Mouse (Mus musculus): ENCODE measurements around the gene Ubtd2. TPM values are rescaled to one million over a fixed set of nuclear protein-coding genes. Genes with fewer than 3 reads are reported as not detected.

Gene Ubtd2
- polyA plus RNA-seq, 1 experiment from 2014 or later: 23.3 TPM

DNA sequence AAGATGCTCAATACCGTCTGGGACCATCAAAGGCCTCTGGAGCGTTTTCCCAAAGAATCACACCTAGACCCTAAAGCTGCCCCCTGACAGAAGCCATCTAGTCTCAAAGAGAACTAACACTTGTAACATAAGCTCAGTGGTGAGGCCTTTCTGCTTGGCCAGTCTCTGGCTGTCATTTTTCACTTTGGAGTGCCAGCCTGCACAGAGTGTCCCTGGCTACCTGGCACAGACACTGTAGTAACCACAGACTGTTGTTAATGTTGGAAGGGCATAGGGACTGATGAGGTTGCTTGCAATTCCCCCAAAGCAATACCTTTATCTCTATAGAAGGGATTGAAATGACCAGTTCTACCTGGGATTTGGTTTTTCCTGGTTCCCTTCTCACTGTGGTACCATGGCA, 66.1 kb downstream of the Ubtd2 start:
- H3K9me3 ChIP-seq (replicated peaks): no peaks in the 10 kb centered on the region
- WGBS: 76% methylated on average over 2 of the region's 2 CpGs
- no peaks in the 10 kb centered on the region for H3K27me3 ChIP-seq
- H3K9ac ChIP-seq: no peak overlapping the region
- H3K4me2 ChIP-seq: no peak overlapping the region
- H3K36me3 ChIP-seq: peaks cover 11% of the 10 kb centered on the region; the same call in 1 of the 2 replicates
- no peak for ATAC-seq (replicated peaks; ENCODE audit: insufficient number of reproducible peaks, insufficient read depth, low FRiP score, low read depth)
- no peak overlapping the region for H3K4me3 ChIP-seq
- H3K4me1 ChIP-seq (replicated peaks): no peaks in the 10 kb centered on the region
- no peak overlapping the region for H3K27ac ChIP-seq

DNA sequence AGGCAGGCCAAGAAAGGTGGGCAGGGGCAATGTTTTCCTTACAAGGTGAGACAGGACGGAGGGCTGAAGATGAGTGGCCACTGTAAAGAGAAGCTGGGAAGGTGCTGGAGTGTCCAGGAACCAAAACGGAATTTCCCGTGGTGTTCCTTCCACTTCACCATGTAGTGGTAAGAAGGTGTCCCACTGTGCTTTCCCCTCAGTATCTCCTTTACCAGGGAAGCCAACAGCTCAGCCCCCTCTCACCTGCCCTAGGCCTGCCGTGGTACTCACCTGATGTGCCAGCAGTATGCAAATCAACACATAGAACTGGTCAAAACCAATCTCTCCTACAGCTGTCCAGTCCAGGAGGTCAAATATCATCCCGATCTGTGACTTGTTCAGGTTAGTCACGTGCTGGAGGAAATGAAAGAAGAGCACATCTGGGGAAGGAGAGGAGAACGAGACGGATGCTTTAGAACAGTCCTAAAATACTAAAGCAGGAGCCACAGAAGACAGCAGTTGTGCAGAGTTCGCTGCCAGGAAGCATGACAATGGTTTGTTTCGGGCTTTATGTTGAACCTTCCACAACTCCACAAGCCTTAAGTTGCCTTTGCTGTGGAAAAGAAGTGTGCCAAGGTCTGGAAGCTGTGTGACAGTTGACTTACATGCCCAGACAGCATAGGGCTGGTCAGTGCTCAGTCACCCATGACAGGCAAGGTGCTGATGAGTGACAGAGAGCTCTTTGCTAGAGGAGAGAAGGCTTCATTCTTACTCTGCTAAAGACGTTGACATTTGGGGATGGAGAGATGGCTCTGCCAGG, 69.2 kb downstream of the Ubtd2 start:
- Histone ChIP-seq H3K9me3 (replicated peaks) (no peaks in the 10 kb centered on the region), H3K27me3 (no peaks in the 10 kb centered on the region), H3K4me2 (no peak overlapping the region), H3K4me1 (replicated peaks) (no peaks in the 10 kb centered on the region), H3K36me3 (no peaks in the 10 kb centered on the region), H3K4me3 (no peak overlapping the region), H3K9ac (no peak overlapping the region), H3K27ac (no peak overlapping the region)
- 77% methylated on average over 11 of the region's 11 CpGs for WGBS
- ATAC-seq (replicated peaks; ENCODE audit: insufficient number of reproducible peaks, insufficient read depth, low FRiP score, low read depth): no peak

DNA sequence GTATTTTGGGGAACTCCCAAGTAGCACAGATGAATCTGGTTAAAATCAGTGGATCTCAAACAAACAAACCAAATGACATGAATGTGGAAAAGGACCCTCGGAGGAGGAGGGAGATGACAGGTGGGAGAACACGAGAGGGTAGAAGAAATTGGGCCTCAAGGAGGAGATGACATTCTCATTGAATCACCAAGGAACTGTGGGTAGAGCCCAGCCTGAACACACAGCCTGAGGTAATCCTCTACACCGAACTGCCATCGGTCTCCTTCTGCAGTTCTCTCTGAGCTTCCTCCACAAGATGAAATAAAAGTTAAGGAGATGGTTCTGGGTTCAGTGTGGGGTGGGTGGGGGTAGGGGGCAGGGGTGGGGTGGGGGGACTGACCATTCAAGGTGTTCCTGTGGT, 71.8 kb downstream of the Ubtd2 start:
- Histone ChIP-seq H3K4me1 (replicated peaks) (peaks cover 7% of the 10 kb centered on the region; the same call in 1 of the 2 replicates), H3K27ac (no peak overlapping the region), H3K36me3 (no peaks in the 10 kb centered on the region), H3K9ac (no peak overlapping the region), H3K4me2 (no peak overlapping the region), H3K27me3 (no peaks in the 10 kb centered on the region), H3K4me3 (no peak overlapping the region), H3K9me3 (replicated peaks) (no peaks in the 10 kb centered on the region)
- WGBS: 74% methylated on average over 4 of the region's 4 CpGs
- ATAC-seq (replicated peaks; ENCODE audit: insufficient number of reproducible peaks, insufficient read depth, low FRiP score, low read depth): no peak

DNA sequence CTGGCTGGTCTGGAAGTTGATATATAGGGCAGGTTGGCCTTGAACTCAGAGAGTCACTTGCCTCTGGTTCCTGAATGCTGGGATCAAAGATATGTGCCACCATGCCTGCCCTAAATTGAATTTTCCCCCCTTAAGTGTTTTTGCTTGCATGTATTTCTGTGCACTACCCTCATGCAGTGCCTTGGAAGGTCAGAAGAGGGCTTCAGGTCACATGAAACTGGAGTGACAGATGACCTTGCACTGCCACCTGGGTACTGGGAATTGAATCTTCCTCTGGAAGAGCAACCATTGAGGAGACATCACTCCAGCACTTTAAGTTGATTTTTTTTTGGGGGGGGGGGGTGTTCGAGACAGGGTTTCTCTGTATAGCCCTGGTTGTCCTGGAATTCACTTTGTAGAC, 75.0 kb downstream of the Ubtd2 start:
- Histone ChIP-seq H3K4me2 (no peak overlapping the region), H3K36me3 (no peaks in the 10 kb centered on the region), H3K9me3 (replicated peaks) (no peaks in the 10 kb centered on the region), H3K27ac (no peak overlapping the region), H3K4me3 (no peak overlapping the region), H3K27me3 (no peaks in the 10 kb centered on the region), H3K4me1 (replicated peaks) (peaks cover 27% of the 10 kb centered on the region), H3K9ac (no peak overlapping the region)
- no peak for ATAC-seq (replicated peaks; ENCODE audit: insufficient number of reproducible peaks, insufficient read depth, low FRiP score, low read depth)
- 81% methylated on average over 1 of the region's 1 CpGs for WGBS

DNA sequence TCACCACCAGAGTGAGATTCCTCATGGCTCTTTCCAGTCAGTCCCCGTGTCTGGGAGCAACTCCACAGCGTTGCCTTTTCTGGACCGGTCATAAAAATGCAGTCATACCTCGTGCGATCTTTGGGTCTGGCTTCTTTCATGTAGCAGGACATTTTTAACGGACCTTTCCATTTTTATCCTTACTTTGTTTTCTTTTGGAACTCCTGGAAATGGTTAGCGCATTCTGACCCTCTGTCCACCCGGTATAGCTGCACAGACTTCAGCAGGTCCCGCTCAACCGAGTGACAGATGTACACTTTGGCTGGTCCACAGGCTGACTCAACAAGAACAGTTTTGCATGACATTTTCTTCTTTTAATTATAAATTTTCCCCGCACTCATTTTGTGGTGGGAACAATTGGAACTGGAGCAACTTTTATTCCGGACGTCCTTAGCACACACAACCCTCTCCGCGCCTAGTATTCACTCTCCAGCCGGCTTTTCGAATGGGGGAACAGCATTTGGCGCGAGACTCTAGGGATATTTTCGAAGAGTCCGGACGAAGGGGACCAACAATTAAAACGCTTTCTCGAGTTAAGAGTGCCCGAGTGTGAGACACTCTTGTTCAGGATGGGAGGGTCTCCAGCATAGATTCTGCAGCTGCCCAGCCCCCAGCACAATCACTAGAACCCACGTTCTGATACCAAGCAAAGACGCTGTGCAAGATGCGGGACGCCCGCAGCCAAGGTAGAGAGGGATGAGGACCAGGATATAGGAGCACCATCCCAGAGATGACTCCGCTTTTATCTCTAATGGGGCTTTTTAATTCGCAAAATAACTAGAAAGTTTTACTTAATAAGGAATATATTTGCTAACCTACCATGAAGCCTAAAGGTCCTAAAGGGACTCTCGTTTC, 76.9 kb downstream of the Ubtd2 start, which contains the start of gene Efcab9:
Gene Efcab9 (minus strand): TSS at position 211 of the 894 bp plus-strand sequence.
- peak within 1 kb of the TSS; percentile 59 for H3K27ac ChIP-seq

DNA sequence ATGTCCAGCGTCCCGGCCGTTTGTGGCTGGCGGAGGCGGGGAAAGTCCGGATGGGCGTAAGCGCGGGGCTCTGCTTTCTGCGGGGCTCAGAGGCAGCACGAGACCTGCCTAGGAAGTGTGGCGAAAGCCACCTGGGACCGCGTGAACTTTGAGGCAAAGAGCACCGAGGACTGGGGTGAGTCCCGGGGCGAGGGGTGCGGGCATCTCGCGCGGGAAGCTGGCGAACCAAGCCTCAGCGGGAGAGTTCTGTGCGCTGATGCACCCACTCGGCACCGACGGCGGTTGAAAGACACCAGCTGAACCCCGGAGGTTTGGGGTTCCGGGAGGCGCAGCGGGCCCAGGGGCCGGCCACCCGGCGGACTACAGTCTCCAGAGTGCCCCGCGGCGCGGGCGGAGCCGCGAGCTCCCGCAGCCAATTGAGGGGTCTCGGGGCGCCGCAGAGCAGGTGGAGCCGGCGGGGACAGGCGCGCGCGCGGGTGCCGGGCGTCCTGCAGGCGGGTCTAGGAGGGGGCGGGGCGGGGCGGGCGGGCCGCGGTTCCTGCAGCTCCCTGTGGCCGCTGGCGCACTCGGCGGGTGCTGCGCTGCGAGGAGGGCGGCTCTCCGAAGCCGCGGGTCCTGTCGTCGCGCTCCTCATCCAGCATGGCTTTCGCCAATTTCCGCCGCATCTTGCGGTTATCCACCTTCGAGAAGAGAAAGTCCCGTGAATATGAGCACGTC, 77.8 kb downstream of the Ubtd2 start, which contains the start of gene Stk10:
Gene Stk10 (plus strand): TSS at position 541 of the 717 bp plus-strand sequence.
- under 1% methylated on average over 68 of the region's 82 CpGs for WGBS
- peak; percentile 93 for ATAC-seq (replicated peaks; ENCODE audit: insufficient number of reproducible peaks, insufficient read depth, low FRiP score, low read depth)
- no peaks in the 10 kb centered on the region for H3K27me3 ChIP-seq
- peak within 1 kb of the TSS; percentile 86 for H3K4me3 ChIP-seq
- peaks cover 28% of the 10 kb centered on the region for H3K4me1 ChIP-seq (replicated peaks)
- H3K36me3 ChIP-seq: no peaks in the 10 kb centered on the region
- peak within 1 kb of the TSS; percentile 59 for H3K27ac ChIP-seq
- H3K9ac ChIP-seq: peak within 1 kb of the TSS; percentile 66
- H3K4me2 ChIP-seq: peak within 1 kb of the TSS; percentile 96
- no peaks in the 10 kb centered on the region for H3K9me3 ChIP-seq (replicated peaks)

More for the DNA sequence above, 76.9 kb downstream of the Ubtd2 start, which contains the start of gene Efcab9:
- ATAC-seq (replicated peaks; ENCODE audit: insufficient number of reproducible peaks, insufficient read depth, low FRiP score, low read depth): no peak
- no peaks in the 10 kb centered on the region for H3K9me3 ChIP-seq (replicated peaks)
- H3K9ac ChIP-seq: peak within 1 kb of the TSS; percentile 66
- peak within 1 kb of the TSS; percentile 86 for H3K4me3 ChIP-seq
- peaks cover 27% of the 10 kb centered on the region for H3K4me1 ChIP-seq (replicated peaks)
- no peaks in the 10 kb centered on the region for H3K27me3 ChIP-seq
- 3% methylated on average over 33 of the region's 33 CpGs for WGBS
- peak within 1 kb of the TSS; percentile 96 for H3K4me2 ChIP-seq
- H3K36me3 ChIP-seq: no peaks in the 10 kb centered on the region

DNA sequence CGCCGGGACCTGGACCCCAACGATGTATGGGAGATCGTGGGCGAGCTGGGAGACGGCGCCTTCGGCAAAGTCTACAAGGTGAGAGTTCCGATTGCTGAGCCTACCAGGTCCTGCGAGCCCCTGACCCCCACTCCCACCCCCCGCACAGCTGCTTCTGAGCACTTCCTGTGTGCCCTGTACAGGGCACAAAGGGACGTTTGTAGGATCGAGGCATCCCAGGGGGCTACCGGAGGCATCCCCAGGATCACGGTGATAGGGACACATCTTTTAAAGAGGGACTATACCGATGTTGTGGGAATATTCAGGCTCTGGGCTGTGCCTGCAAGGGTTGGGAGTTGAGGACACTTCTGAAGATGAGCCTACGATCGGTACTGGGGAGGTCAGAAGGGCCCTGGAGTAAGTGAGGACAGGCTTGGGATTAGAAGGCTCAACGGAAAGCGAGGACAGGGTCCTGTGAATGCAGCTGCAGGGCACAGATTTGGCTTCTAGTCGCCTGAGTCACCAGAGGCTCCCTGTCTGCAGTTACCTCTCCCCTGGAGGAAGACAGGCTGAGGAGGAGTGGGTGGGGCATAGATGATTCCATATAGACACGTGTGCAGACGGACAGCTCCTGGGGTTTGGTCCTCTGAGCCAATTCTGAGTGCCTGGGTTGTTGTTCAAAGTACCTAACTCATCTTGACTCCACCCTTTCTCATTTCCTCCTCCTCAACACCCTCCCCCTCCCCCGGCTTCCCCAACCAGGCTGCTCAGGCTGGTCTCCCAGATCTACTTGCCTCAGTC, 78.5 kb downstream of the Ubtd2 start:
- H3K4me1 ChIP-seq (replicated peaks): peaks cover 34% of the 10 kb centered on the region
- peak overlapping the region; percentile 96 for H3K4me2 ChIP-seq
- H3K27ac ChIP-seq: peak overlapping the region; percentile 29; the same call in 1 of the 2 replicates
- 2% methylated on average over 24 of the region's 24 CpGs for WGBS
- peak overlapping the region; percentile 66 for H3K9ac ChIP-seq
- H3K27me3 ChIP-seq: no peaks in the 10 kb centered on the region
- H3K9me3 ChIP-seq (replicated peaks): no peaks in the 10 kb centered on the region
- peak; percentile 32 for ATAC-seq (replicated peaks; ENCODE audit: insufficient number of reproducible peaks, insufficient read depth, low FRiP score, low read depth)
- no peaks in the 10 kb centered on the region for H3K36me3 ChIP-seq
- peak overlapping the region; percentile 86 for H3K4me3 ChIP-seq

DNA sequence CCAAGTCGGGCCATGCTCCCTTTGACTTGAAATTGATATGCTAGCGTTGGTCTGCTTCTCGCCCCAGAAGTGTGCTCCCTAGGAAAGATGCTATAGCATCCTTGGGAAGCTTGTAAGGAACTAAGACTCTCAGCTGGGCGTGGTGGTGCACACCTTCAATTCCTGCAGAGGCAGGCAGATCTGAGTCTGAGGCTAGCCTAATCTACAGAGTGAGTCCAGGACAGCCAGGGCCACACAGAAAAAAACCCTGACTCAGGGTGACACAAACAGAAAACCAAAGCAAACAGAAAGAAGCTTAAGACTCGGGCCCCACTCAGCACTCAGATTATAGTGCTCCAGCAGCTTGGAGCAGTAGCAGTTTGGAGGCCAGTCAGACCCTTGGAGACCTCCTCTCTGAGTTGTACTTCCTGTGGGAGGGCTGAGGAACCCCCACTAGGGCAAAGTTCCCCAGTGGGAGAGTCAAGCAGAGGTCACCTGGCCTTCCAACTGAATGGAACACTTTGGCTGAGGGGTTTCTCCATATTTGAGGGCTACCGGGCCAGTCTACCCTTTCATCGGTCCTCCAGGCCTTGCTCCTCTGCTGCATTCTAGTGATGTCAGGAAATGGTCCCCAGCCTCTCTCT, 79.4 kb downstream of the Ubtd2 start:
- H3K36me3 ChIP-seq: no peaks in the 10 kb centered on the region
- H3K9me3 ChIP-seq (replicated peaks): no peaks in the 10 kb centered on the region
- H3K9ac ChIP-seq: no peak overlapping the region
- WGBS: 68% methylated on average over 7 of the region's 7 CpGs
- no peaks in the 10 kb centered on the region for H3K27me3 ChIP-seq
- no peak for ATAC-seq (replicated peaks; ENCODE audit: insufficient number of reproducible peaks, insufficient read depth, low FRiP score, low read depth)
- peak overlapping the region; percentile 86 for H3K4me3 ChIP-seq
- peak overlapping the region; percentile 96 for H3K4me2 ChIP-seq
- H3K27ac ChIP-seq: no peak overlapping the region
- peaks cover 40% of the 10 kb centered on the region for H3K4me1 ChIP-seq (replicated peaks)

DNA sequence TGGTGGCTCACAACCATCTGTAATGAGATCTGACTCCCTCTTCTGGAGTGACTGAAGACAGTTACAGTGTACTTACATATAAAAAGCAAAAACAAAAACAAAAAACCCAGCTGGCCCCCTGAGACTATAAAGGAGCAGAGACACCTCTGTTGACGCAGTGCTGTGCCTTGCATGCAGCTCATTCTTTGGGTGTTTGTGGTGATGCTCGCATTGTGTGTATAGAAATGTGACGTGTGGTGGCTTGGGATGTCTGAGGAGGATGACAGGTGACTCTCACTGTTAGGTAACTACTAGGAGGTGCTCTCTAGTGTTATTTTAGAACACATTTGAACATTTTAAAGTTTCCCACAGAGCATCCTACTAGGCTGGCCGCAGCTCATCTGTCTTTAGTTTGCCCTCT, 80.5 kb downstream of the Ubtd2 start:
- H3K9me3 ChIP-seq (replicated peaks): no peaks in the 10 kb centered on the region
- H3K27ac ChIP-seq: no peak overlapping the region
- H3K9ac ChIP-seq: no peak overlapping the region
- no peaks in the 10 kb centered on the region for H3K27me3 ChIP-seq
- peaks cover 49% of the 10 kb centered on the region for H3K4me1 ChIP-seq (replicated peaks)
- no peak for ATAC-seq (replicated peaks; ENCODE audit: insufficient number of reproducible peaks, insufficient read depth, low FRiP score, low read depth)
- WGBS: 94% methylated on average over 4 of the region's 4 CpGs
- no peak overlapping the region for H3K4me3 ChIP-seq
- no peak overlapping the region for H3K4me2 ChIP-seq
- H3K36me3 ChIP-seq: no peaks in the 10 kb centered on the region

DNA sequence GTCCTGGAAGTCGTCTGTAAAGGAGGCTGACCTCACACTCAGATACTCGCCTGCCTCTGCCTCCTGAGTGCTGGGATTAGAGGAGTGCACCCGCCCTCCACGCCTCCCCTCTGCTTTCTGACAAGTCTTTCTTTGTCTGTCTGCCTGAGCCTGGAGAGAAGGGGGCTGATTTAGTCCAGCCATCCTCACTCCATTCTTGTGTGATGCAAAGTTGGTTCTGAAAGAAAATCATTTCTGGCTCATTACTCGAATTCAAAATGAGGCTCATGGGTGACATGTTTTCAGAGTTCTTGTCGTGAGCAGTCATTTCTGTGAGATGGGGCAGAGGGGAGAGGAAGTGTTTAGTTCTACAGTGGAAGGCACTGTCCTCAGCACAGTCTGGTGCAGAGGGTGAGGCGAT, 81.8 kb downstream of the Ubtd2 start:
- Histone ChIP-seq H3K4me1 (replicated peaks) (peaks cover 45% of the 10 kb centered on the region), H3K9ac (no peak overlapping the region), H3K9me3 (replicated peaks) (no peaks in the 10 kb centered on the region), H3K36me3 (no peaks in the 10 kb centered on the region), H3K4me3 (no peak overlapping the region), H3K27ac (no peak overlapping the region), H3K4me2 (no peak overlapping the region), H3K27me3 (no peaks in the 10 kb centered on the region)
- 59% methylated on average over 7 of the region's 7 CpGs for WGBS
- no peak for ATAC-seq (replicated peaks; ENCODE audit: insufficient number of reproducible peaks, insufficient read depth, low FRiP score, low read depth)

Measured in heart, embryonic 15.5 days (tissue).